Mouse (Mus musculus) kidney, adult 8-10 months (tissue): ENCODE data around the gene Pde2a.

ENCODE experiments used
- DNase-seq, 2 experiments: peaks; one replicate each; pipeline ENCODE4 v3.0.0; 2022

Gene Pde2a

GRCm38 (mm10) chr7:101410267-101410936 is 11.1 kb upstream of the Pde2a start, which contains the start of gene Gm45837:
Gm45837 (plus strand) TSS chr7:101410886.
- DNase-seq = no peak

GRCm38 (mm10) chr7:101412796-101413195 is 8.7 kb upstream of the Pde2a start:
- peak; percentile 60 to 83 for DNase-seq

GRCm38 (mm10) chr7:101414209-101414608 is 7.3 kb upstream of the Pde2a start:
- DNase-seq = no peak

- no peak for DNase-seq
These were observed 6.6 kb upstream of the Pde2a start for GRCm38 (mm10) chr7:101414661-101415511.

- no peak for DNase-seq
These were observed 5.9 kb upstream of the Pde2a start for GRCm38 (mm10) chr7:101415512-101416100.

GRCm38 (mm10) chr7:101416391-101416790 is 5.1 kb upstream of the Pde2a start:
- no peak for DNase-seq

- DNase-seq = no peak
These were observed 2.3 kb upstream of the Pde2a start for GRCm38 (mm10) chr7:101419013-101419770.

GRCm38 (mm10) chr7:101422069-101422468 is 578 bp downstream of the Pde2a start:
- DNase-seq = no peak

- DNase-seq = no peak
These were observed 1.2 kb downstream of the Pde2a start for GRCm38 (mm10) chr7:101422646-101423045.

- no peak for DNase-seq
These were observed 2.5 kb downstream of the Pde2a start for GRCm38 (mm10) chr7:101423970-101424369.

- DNase-seq = no peak
These were observed 5.2 kb downstream of the Pde2a start for GRCm38 (mm10) chr7:101426692-101427091.

- no peak for DNase-seq
These were observed 6.2 kb downstream of the Pde2a start for GRCm38 (mm10) chr7:101427736-101428135.

GRCm38 (mm10) chr7:101435038-101435437 is 13.5 kb downstream of the Pde2a start:
- no peak for DNase-seq

GRCm38 (mm10) chr7:101437876-101438275 is 16.4 kb downstream of the Pde2a start:
- DNase-seq = no peak

- no peak for DNase-seq
These were observed 21.6 kb downstream of the Pde2a start for GRCm38 (mm10) chr7:101443093-101443492.

- DNase-seq = no peak
These were observed 22.7 kb downstream of the Pde2a start for GRCm38 (mm10) chr7:101444211-101444610.

- no peak for DNase-seq
These were observed 28.4 kb downstream of the Pde2a start for GRCm38 (mm10) chr7:101449855-101450254.

- peak; percentile 68 to 88 for DNase-seq
These were observed 29.2 kb downstream of the Pde2a start for GRCm38 (mm10) chr7:101450422-101451401.

- DNase-seq = no peak
These were observed 31.2 kb downstream of the Pde2a start for GRCm38 (mm10) chr7:101452669-101453068.

- DNase-seq = no peak
These were observed 31.8 kb downstream of the Pde2a start for GRCm38 (mm10) chr7:101453296-101453695.

- DNase-seq = peak; percentile 62 to 66
These were observed 32.2 kb downstream of the Pde2a start for GRCm38 (mm10) chr7:101453725-101454124.

- no peak for DNase-seq
These were observed 33.0 kb downstream of the Pde2a start for GRCm38 (mm10) chr7:101454479-101454878.
